Mouse (Mus musculus) lung, embryonic 14.5 days (tissue): ENCODE data around the gene Slc6a11. TPM values are rescaled to one million over a fixed set of nuclear protein-coding genes. Genes with fewer than 3 reads are reported as not detected.

Experiments
- ATAC-seq: fragments of 200-750 bp; cut with Nextera tagmentation; 2 replicates; pipeline ENCODE4 v1.8.0; 2017; ENCODE audit warnings: mild to moderate bottlenecking, moderate TSS enrichment, moderate library complexity; ENCODE audit not compliant: insufficient read depth
- DNase-seq: peaks from one replicate; pipeline ENCODE4 v3.0.0-alpha.2; 2015
- H3K27ac ChIP-seq: fragments of 300-500 bp; sonication (generic); 2 replicates; pipeline ENCODE4 v1.5.1; 2014; ENCODE audit warnings: low read depth, mild to moderate bottlenecking, moderate library complexity
- H3K27me3 ChIP-seq: fragments of 300-500 bp; sonication (generic); 2 replicates; pipeline ENCODE4 v1.6.1; 2014; ENCODE audit warnings: low read length, control low read depth; ENCODE audit not compliant: insufficient read depth
- H3K36me3 ChIP-seq: fragments of 300-500 bp; sonication (generic); 2 replicates; pipeline ENCODE4 v1.6.1; 2014; ENCODE audit warnings: control low read depth; ENCODE audit not compliant: insufficient read depth
- H3K4me1 ChIP-seq: fragments of 300-500 bp; sonication (generic); 2 replicates; pipeline ENCODE4 v1.6.1; 2014; ENCODE audit warnings: antibody characterized with exemption, control low read depth; ENCODE audit not compliant: insufficient read depth
- H3K4me2 ChIP-seq: fragments of 300-500 bp; sonication (generic); 2 replicates; pipeline ENCODE4 v1.6.1; 2014; ENCODE audit warnings: mild to moderate bottlenecking
- H3K4me3 ChIP-seq: fragments of 300-500 bp; sonication (generic); 2 replicates; pipeline ENCODE4 v1.5.1; 2014; ENCODE audit warnings: low read depth, low read length
- H3K9ac ChIP-seq: fragments of 300-500 bp; sonication (generic); 2 replicates; pipeline ENCODE4 v1.6.1; 2014
- H3K9me3 ChIP-seq: fragments of 300-500 bp; sonication (generic); 2 replicates; pipeline ENCODE4 v1.6.1; 2016; ENCODE audit warnings: low read depth, low read length, control low read depth
- CTCF ChIP-seq: IDR thresholded peaks from 2 replicates; pipeline ENCODE4 v1.5.1; 2016; ENCODE audit warnings: antibody characterized with exemption, low read depth
- WGBS: fragments of 180-500 bp; shearing (Covaris S2); extraction: QIAGEN DNeasy Blood & Tissue Kit; methylation state at CpG from one replicate; pipeline ENCODE4 v1.1.7; 2014; 5-methylcytosine and 5-hydroxymethylcytosine counted together
- polyA plus RNA-seq: library from polyadenylated mRNA; unstranded; fragments of >200 nt; fragmentation: Nextera tagmentation; extraction: Ambion mirVana; gene quantifications from 2 replicates; pipeline ENCODE4 v1.2.1, GENCODE M21; 2014

The Slc6a11 gene
- polyA plus RNA-seq, 1 experiment from 2014 or later: 0.07 TPM

- no peaks in the 10 kb centered on the region for H3K9me3 ChIP-seq
- H3K27me3 ChIP-seq: no peaks in the 10 kb centered on the region; the same call in 1 of the 2 replicates
- H3K27ac ChIP-seq: no peak overlapping the region
- 80% methylated on average over 3 of the region's 3 CpGs for WGBS
- H3K4me2 ChIP-seq: no peak overlapping the region
- no peak overlapping the region for H3K4me3 ChIP-seq
- no peak for TF ChIP-seq CTCF
- no peaks in the 10 kb centered on the region for H3K4me1 ChIP-seq
- no peaks in the 10 kb centered on the region for H3K36me3 ChIP-seq
- DNase-seq: no peak
- ATAC-seq: no peak
- no peak overlapping the region for H3K9ac ChIP-seq
Measured at GRCm38 (mm10) chr6:114178141-114178540, 47.1 kb downstream of the Slc6a11 start.

GRCm38 (mm10) chr6:114182366-114183179 lies 51.5 kb downstream of the Slc6a11 start:
- Histone ChIP-seq H3K36me3 (no peaks in the 10 kb centered on the region), H3K4me1 (no peaks in the 10 kb centered on the region), H3K4me2 (no peak overlapping the region), H3K27me3 (no peaks in the 10 kb centered on the region), H3K9me3 (no peaks in the 10 kb centered on the region), H3K27ac (no peak overlapping the region), H3K9ac (no peak overlapping the region), H3K4me3 (no peak overlapping the region)
- whole genome bisulfite sequencing: 60% methylated on average over 7 of the region's 7 CpGs
- no peak for ATAC-seq
- no peak for TF ChIP-seq CTCF
- DNase-seq: no peak

- ATAC-seq (no peak), DNase-seq (peak; percentile 73)
- H3K27ac ChIP-seq: no peak overlapping the region
- no peak for TF ChIP-seq CTCF
- 43% methylated on average over 4 of the region's 4 CpGs for WGBS
- H3K9ac ChIP-seq: no peak overlapping the region
- H3K36me3 ChIP-seq: no peaks in the 10 kb centered on the region
- H3K4me2 ChIP-seq: no peak overlapping the region
- H3K27me3 ChIP-seq: no peaks in the 10 kb centered on the region
- H3K4me1 ChIP-seq: no peaks in the 10 kb centered on the region
- no peaks in the 10 kb centered on the region for H3K9me3 ChIP-seq
- H3K4me3 ChIP-seq: no peak overlapping the region
Measured at GRCm38 (mm10) chr6:114187121-114187520, 56.1 kb downstream of the Slc6a11 start.

GRCm38 (mm10) chr6:114188869-114189268 lies 57.8 kb downstream of the Slc6a11 start:
- TF ChIP-seq CTCF: no peak
- Histone ChIP-seq H3K4me1 (no peaks in the 10 kb centered on the region), H3K4me3 (no peak overlapping the region), H3K4me2 (no peak overlapping the region), H3K27me3 (no peaks in the 10 kb centered on the region), H3K36me3 (no peaks in the 10 kb centered on the region), H3K9me3 (no peaks in the 10 kb centered on the region), H3K9ac (no peak overlapping the region), H3K27ac (no peak overlapping the region)
- 76% methylated on average over 8 of the region's 8 CpGs for WGBS
- ATAC-seq (no peak), DNase-seq (no peak)

- TF ChIP-seq CTCF: no peak
Measured at GRCm38 (mm10) chr6:114195998-114196397, 65.0 kb downstream of the Slc6a11 start.

GRCm38 (mm10) chr6:114199200-114199845 lies 68.3 kb downstream of the Slc6a11 start:
- H3K9ac ChIP-seq: no peak overlapping the region
- H3K4me1 ChIP-seq: no peaks in the 10 kb centered on the region
- no peaks in the 10 kb centered on the region for H3K36me3 ChIP-seq
- H3K27me3 ChIP-seq: no peaks in the 10 kb centered on the region
- H3K4me3 ChIP-seq: no peak overlapping the region
- no peak overlapping the region for H3K27ac ChIP-seq
- ATAC-seq: no peak
- no peaks in the 10 kb centered on the region for H3K9me3 ChIP-seq
- TF ChIP-seq CTCF: peak; percentile 25; the same call in 1 of the 2 replicates
- 55% methylated on average over 9 of the region's 9 CpGs for WGBS
- H3K4me2 ChIP-seq: no peak overlapping the region
- peak; percentile 38 for DNase-seq

More at GRCm38 (mm10) chr6:114195998-114196397, 65.0 kb downstream of the Slc6a11 start:
- no peak overlapping the region for H3K27ac ChIP-seq
- ATAC-seq (no peak), DNase-seq (no peak)
- no peaks in the 10 kb centered on the region for H3K4me1 ChIP-seq
- H3K4me2 ChIP-seq: no peak overlapping the region
- H3K4me3 ChIP-seq: no peak overlapping the region
- no peaks in the 10 kb centered on the region for H3K36me3 ChIP-seq
- no peaks in the 10 kb centered on the region for H3K27me3 ChIP-seq
- H3K9me3 ChIP-seq: no peaks in the 10 kb centered on the region
- no peak overlapping the region for H3K9ac ChIP-seq

GRCm38 (mm10) chr6:114204557-114204956 lies 73.5 kb downstream of the Slc6a11 start:
- Histone ChIP-seq H3K4me2 (no peak overlapping the region), H3K27ac (no peak overlapping the region), H3K9me3 (no peaks in the 10 kb centered on the region), H3K4me1 (no peaks in the 10 kb centered on the region), H3K9ac (no peak overlapping the region), H3K36me3 (no peaks in the 10 kb centered on the region), H3K4me3 (no peak overlapping the region), H3K27me3 (no peaks in the 10 kb centered on the region)
- WGBS: 77% methylated on average over 3 of the region's 3 CpGs
- DNase-seq: no peak
- no peak for ATAC-seq
- TF ChIP-seq CTCF: no peak
